Mouse (Mus musculus) regulatory T cell (primary cell): ENCODE data around the gene Fam160a1.

Experiments
- in situ Hi-C: fragments of 300-600 bp; cut with MboI, MseI; formaldehyde crosslinking; loops from one replicate; pipeline ENCODE4 v1.15.1; 2025; ENCODE audit warnings: high pct_unique_total_duplicates

Gene Fam160a1

GRCm38 (mm10) chr3:85749348-85749747, 67.7 kb downstream of the Fam160a1 start:
- in situ Hi-C loops: no loop called here

DNA sequence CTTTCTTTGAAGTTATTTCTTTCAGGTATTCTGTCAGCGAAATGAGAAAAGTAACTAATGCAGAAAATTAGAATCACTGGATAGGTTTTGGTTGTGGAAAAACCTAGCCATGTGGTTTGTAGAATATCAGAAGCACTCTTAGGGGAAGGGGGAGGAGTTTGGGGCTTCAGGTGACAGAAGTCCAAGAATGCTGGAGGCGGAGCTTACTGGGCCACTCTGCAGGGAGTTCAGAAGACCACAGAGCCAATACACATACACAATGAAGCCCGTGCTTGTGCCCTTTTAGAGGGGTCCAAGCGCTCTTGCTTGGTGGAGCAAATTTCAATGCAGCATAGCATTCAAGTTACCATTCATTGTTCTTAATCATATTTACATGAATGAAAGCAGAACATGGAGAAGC, 68.2 kb downstream of the Fam160a1 start:
- in situ Hi-C loops: no loop called here

DNA sequence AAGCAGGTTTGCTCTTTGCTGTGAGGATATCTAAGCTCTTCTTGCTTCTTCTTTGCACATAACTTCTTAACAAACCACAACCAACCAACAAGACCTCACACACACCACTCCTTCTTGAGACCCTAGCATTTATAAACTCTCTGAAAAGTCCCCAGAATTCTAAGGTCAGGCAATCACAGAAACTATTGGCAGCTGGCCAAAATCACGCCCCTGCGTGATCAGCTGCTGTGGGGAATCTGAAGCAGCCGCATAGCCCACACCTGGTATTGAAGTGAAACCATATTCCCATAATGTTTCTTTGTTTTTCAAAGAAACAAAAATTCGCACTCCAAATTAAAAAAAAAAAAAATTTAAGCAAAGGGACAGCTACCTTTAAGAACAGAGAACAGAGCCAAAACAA, 71.0 kb downstream of the Fam160a1 start:
- in situ Hi-C loops: no loop called here

DNA sequence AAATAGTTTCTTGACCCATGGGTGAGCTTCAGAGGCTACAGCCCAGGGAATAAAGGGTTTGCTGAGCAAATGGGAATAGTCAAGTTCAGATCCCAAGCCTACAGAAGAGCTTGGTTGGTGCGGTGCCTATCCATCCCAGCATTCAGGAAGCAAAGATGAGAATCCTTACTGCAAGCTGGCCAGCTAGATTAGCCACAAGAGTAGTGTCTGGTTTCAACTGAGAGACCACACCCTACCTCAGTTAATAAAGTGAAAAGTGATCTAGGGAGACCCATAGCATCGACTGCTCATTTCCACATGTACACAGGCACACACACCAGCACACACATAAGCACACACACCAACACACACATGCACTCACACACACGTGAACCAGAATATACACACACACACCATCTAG, 75.3 kb downstream of the Fam160a1 start:
- in situ Hi-C loops: no loop called here

GRCm38 (mm10) chr3:85738591-85738990, 78.5 kb downstream of the Fam160a1 start:
- in situ Hi-C loops: no loop called here

GRCm38 (mm10) chr3:85733939-85734729, 83.0 kb downstream of the Fam160a1 start:
- in situ Hi-C loops: no loop called here

DNA sequence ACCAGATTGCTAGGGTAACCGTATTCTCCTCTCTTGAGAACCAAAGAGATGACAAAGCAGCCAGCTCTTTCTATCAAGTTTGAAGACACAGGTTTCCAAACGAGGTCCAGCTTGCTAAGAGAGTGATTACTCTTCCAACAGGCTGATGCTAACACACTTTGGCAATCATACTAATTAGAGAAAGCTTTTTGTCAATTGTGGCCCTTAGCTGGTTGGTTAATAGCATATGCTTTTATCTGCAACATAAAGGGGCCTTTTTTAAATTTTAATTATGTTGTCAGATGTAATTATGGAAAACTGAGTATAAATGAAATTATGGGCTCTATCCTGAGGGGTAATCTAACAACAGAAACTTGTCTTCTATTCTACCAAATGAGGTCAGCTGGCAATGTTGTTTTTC, 89.9 kb downstream of the Fam160a1 start:
- in situ Hi-C loops: no loop called here

- in situ Hi-C loops: no loop called here
Observed at GRCm38 (mm10) chr3:85725971-85726370, 91.1 kb downstream of the Fam160a1 start.

- in situ Hi-C loops: no loop called here
Observed at GRCm38 (mm10) chr3:85725110-85725509, 92.0 kb downstream of the Fam160a1 start.

- in situ Hi-C loops: no loop called here
Observed at GRCm38 (mm10) chr3:85722581-85722980, 94.5 kb downstream of the Fam160a1 start.

DNA sequence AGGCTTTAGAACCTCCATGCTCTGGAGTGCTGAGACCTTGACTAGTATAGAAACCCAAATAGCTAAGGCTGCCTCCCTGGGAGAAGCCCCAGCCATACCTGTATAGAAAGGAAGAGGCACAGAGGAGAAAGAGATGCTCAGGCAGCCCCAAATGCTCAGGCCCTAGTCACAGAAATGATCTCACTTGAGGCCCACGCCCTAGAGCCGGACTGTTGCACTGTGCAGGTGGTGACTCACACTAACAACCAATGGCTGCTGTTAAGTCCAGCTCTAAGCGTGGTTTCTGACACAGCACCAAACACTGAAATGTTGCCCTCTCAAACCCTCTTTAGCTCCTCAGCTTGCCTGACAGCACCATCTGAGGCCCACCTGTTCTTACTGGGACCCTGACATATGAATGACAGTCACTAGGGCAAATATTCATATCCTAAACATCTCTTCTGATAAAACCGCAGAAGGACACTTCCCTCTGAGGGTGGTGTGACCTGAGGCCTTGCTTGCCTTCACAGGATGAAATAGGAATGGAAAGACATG, 101.3 kb downstream of the Fam160a1 start:
- in situ Hi-C loops: no loop called here

GRCm38 (mm10) chr3:85713936-85714709, 103.0 kb downstream of the Fam160a1 start:
- in situ Hi-C loops: no loop called here

- in situ Hi-C loops: no loop called here
Observed at GRCm38 (mm10) chr3:85710695-85711094, 106.4 kb downstream of the Fam160a1 start.

GRCm38 (mm10) chr3:85707421-85707820, 109.7 kb downstream of the Fam160a1 start:
- in situ Hi-C loops: loop anchor here (5.0 to 10.0 kb wide), 2 partner anchors 220 to 1147 kb away; no protein-coding TSS in a partner anchor

DNA sequence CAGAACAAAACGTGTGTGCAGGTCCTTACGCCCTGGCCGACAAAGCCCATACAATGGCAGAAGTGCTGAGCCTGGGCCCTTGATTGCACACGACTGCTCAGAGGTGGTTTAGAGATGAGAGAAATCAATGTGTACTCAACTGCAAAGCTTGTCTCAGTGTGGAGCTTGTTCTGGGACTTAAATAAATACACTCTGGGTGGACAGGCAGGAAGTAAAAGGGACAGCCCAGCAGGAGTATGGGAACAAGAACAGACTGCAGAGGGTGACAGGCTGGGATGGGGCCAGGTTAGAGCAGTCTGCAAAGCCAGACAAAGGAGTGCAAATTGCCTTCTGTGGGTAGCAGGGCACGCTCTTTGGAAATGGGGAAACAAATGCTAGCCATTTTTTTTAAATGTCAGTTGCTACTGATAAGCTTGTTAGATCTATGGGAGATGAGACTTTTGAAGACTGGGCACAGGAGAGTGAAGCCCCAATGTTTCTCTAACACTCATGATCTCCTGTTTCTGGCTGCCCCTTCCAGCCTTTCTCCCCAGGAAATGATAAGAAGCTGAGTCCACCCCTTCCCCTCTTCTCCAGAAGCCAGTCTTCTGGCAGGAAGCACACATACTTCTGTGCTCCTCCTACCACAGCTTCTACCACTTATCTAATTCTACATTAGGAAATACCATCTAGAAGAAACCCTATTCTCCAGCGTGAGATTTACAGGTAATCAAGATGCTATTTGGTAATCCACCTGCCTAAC, 113.8 kb downstream of the Fam160a1 start:
- in situ Hi-C loops: loop anchor here (10.0 kb wide), 1 partner anchor 1151 kb away; no protein-coding TSS in a partner anchor

GRCm38 (mm10) chr3:85698496-85698895, 118.6 kb downstream of the Fam160a1 start:
- in situ Hi-C loops: loop anchor here (10.0 kb wide), 1 partner anchor 416 kb away; no protein-coding TSS in a partner anchor

- in situ Hi-C loops: loop anchor here (10.0 kb wide), 1 partner anchor 420 kb away; no protein-coding TSS in a partner anchor
Observed at GRCm38 (mm10) chr3:85695056-85695455, 122.0 kb downstream of the Fam160a1 start.

GRCm38 (mm10) chr3:85693013-85693412, 124.1 kb downstream of the Fam160a1 start:
- in situ Hi-C loops: loop anchor here (10.0 kb wide), 1 partner anchor 422 kb away; no protein-coding TSS in a partner anchor

- in situ Hi-C loops: loop anchor here (10.0 kb wide), 1 partner anchor 424 kb away; no protein-coding TSS in a partner anchor
Observed at GRCm38 (mm10) chr3:85691134-85691533, 126.0 kb downstream of the Fam160a1 start.

GRCm38 (mm10) chr3:85688341-85688740, 128.8 kb downstream of the Fam160a1 start:
- in situ Hi-C loops: no loop called here

GRCm38 (mm10) chr3:85685271-85685670, 131.8 kb downstream of the Fam160a1 start:
- in situ Hi-C loops: no loop called here
